Mouse (Mus musculus) liver, embryonic 11.5 days (tissue): ENCODE measurements around the gene Yars2. TPM values are rescaled to one million over a fixed set of nuclear protein-coding genes. Genes with fewer than 3 reads are reported as not detected.

Experiments
- ATAC-seq: fragments of 200-750 bp; cut with Nextera tagmentation; replicated peaks from 2 replicates; pipeline ENCODE4 v1.8.0; 2017; ENCODE audit warnings: moderate number of reproducible peaks, mild to moderate bottlenecking, moderate TSS enrichment, moderate library complexity; ENCODE audit not compliant: low FRiP score
- DNase-seq: peaks from one replicate; pipeline ENCODE4 v3.0.0-alpha.2; 2017; ENCODE audit warnings: low spot score
- H3K27ac ChIP-seq: fragments of 300-500 bp; sonication (generic); 2 replicates; pipeline ENCODE4 v1.5.1; 2014; ENCODE audit warnings: mild to moderate bottlenecking, low read depth, low read length, control low read depth
- H3K27me3 ChIP-seq: fragments of 300-500 bp; sonication (generic); replicated peaks from 2 replicates; pipeline ENCODE4 v1.6.1; 2014; ENCODE audit warnings: low read length, mixed read lengths; ENCODE audit not compliant: control insufficient read depth, insufficient read depth
- H3K36me3 ChIP-seq: fragments of 300-500 bp; sonication (generic); 2 replicates; pipeline ENCODE4 v1.6.1; 2014; ENCODE audit warnings: mild to moderate bottlenecking, low read length, moderate library complexity, mixed read lengths; ENCODE audit not compliant: control insufficient read depth, insufficient read depth
- H3K4me1 ChIP-seq: fragments of 300-500 bp; sonication (generic); replicated peaks from 2 replicates; pipeline ENCODE4 v1.6.1; 2014; ENCODE audit warnings: low read length, mixed read lengths; ENCODE audit not compliant: control insufficient read depth, insufficient read depth
- H3K4me2 ChIP-seq: fragments of 300-500 bp; sonication (generic); 2 replicates; pipeline ENCODE4 v1.6.1; 2014; ENCODE audit warnings: mild to moderate bottlenecking, control low read depth, moderate library complexity
- H3K4me3 ChIP-seq: fragments of 300-500 bp; sonication (generic); 2 replicates; pipeline ENCODE4 v1.5.1; 2014; ENCODE audit warnings: low read depth, low read length, control low read depth
- H3K9ac ChIP-seq: fragments of 300-500 bp; sonication (generic); 2 replicates; pipeline ENCODE4 v1.6.1; 2014; ENCODE audit warnings: low read depth, low read length, control low read depth
- H3K9me3 ChIP-seq: fragments of 300-500 bp; sonication (generic); 2 replicates; pipeline ENCODE4 v1.6.1; 2016; ENCODE audit warnings: low read length, inconsistent platforms, mixed read lengths; ENCODE audit not compliant: control insufficient read depth
- WGBS: fragments of 180-500 bp; shearing (Covaris S2); extraction: QIAGEN DNeasy Blood & Tissue Kit; methylation state at CpG from one replicate; pipeline ENCODE4 v1.1.7; 2014; 5-methylcytosine and 5-hydroxymethylcytosine counted together
- polyA plus RNA-seq: library from polyadenylated mRNA; unstranded; fragments of >200 nt; fragmentation: Nextera tagmentation; extraction: Ambion mirVana; gene quantifications from 2 replicates; pipeline ENCODE4 v1.2.1, GENCODE M21; 2014

The Yars2 gene
- polyA plus RNA-seq = 62.9 and 67.1 TPM in 2 replicates

DNA sequence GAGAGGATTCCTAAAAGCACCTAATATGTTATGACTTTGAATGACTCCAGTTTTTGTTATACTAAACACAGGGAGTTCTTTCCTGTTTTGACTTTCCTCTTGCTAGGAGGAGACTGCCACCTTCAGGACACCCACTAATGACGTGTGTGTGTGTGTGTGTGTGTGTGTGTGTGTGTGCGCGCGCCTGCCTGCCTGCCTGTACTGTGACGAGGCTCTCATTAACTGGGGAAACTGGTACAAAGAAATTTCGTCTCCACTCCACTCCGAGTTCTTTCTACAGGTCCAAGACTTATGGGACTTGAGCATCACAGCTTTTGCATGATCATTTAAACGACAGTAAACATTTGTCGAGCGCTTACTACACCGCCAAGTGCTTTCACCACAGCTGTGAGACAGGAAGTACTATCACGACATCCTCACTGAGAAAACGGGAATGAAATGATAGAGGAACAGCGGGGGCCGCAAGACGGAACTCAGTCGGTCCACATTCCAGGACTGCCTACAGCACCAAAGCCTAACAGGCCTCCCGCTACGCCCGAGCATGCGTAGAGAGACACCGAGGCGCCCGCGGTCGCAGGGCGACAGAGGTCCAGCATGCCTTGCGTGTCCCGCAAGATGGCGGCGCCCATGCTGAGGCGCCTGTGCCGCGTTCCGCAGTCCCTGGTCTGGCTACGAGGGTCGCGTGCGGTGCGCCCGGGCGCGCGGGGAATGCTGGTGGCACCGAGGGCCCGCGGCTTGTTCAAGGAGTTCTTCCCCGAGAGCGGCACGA lies at the start of gene Yars2:
Yars2 (plus strand) TSS at position 597 of the 769 bp plus-strand sequence.
- Histone ChIP-seq H3K4me2 (peak within 1 kb of the TSS; percentile 82), H3K4me1 (peaks cover 6% of the 10 kb centered on the region; the same call in 1 of the 2 replicates), H3K36me3 (peaks cover 7% of the 10 kb centered on the region; the same call in 1 of the 2 replicates), H3K4me3 (peak within 1 kb of the TSS; percentile 89), H3K27me3 (no peaks in the 10 kb centered on the region), H3K9ac (peak within 1 kb of the TSS; percentile 96), H3K27ac (peak within 1 kb of the TSS; percentile 90), H3K9me3 (no peaks in the 10 kb centered on the region)
- ATAC-seq (peak; percentile 98), DNase-seq (peak; percentile 84)
- WGBS = under 1% methylated on average over 50 of the region's 50 CpGs

DNA sequence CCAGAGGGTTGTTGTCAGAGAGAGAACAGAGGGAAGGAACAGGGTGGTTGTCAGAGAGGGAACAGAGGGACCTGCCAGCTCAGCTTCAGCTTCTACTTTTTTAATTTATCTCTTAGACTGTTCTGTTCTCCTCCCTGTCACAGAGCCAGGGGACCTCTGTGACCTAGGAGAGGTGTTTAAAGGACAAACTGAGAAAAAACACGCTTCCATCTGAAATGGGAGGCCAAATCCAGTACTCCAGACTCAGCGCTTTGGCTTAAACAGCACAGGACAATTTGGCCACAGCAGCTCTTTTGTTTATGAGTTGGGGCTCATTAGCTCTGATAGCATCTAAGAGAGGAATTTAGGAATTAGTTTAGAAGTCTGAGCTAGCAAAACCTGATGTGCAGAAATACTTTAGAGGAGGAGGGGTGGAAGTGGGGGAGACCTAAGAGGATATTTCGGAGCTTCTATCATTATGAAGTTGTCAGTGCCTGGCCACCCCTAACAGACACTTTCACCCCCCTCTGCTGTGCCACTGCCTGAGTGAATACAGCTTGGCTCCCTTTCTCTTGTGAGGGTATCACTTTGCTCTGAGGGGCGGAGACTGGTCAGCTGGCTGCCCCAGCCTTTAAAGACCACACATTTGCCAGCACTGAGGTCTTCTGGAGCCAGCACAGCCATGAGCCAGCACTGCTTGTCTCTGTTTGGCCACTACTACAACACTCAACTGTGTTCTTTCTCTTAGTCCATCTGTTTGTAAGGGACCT lies 49.3 kb upstream of the Yars2 start:
- Histone ChIP-seq H3K4me2 (no peak overlapping the region), H3K9me3 (no peaks in the 10 kb centered on the region), H3K4me1 (no peaks in the 10 kb centered on the region), H3K27ac (no peak overlapping the region), H3K4me3 (no peak overlapping the region), H3K9ac (no peak overlapping the region), H3K36me3 (no peaks in the 10 kb centered on the region), H3K27me3 (no peaks in the 10 kb centered on the region)
- DNase-seq (peak; percentile 32), ATAC-seq (no peak)
- WGBS = 54% methylated on average over 4 of the region's 4 CpGs

DNA sequence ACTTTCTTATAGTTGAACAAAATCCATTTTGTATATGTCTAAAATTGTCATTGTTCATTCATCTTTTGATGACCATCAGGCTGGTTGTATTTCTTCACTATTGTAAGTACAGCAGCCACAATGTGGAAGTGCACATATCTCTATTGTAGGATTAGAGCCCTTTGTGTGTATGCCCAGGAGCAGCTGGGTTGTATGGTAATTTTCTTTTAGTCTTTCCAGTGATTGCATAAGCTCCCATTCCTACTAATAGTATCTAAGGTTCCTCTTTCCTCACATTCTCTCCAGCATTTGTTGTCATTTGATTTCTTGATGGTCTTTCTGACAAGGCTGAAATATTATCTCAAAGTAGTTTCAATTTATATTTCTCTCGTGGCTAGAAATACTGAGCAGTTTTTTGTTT lies 47.5 kb upstream of the Yars2 start:
- DNase-seq (no peak), ATAC-seq (no peak)
- Histone ChIP-seq H3K27me3 (no peaks in the 10 kb centered on the region), H3K9me3 (no peaks in the 10 kb centered on the region), H3K9ac (no peak overlapping the region), H3K4me1 (no peaks in the 10 kb centered on the region), H3K36me3 (no peaks in the 10 kb centered on the region), H3K4me3 (no peak overlapping the region), H3K4me2 (no peak overlapping the region), H3K27ac (no peak overlapping the region)
- 65% methylated on average over 1 of the region's 1 CpGs for WGBS

DNA sequence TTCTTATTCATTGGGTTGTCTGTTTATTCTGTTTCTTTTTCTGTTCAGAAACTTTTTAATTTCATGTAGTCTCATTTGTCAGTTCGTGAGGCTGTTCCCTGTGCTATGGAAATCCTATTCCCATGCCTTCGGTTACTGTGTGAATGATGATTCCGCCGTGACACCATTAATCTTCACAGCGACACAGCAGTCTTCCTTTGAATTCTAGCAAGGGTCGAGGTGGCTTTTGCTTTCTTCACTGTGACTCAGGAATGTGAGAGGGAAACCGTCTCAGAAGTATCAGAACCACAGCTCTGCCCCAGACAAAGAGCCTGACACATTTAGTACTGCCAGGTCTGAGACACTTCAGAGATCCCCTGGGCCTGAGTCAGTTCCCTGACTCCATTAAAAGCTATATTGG lies 46.9 kb upstream of the Yars2 start:
- no peak overlapping the region for H3K4me2 ChIP-seq
- H3K4me3 ChIP-seq = no peak overlapping the region
- H3K9me3 ChIP-seq = no peaks in the 10 kb centered on the region
- WGBS = 64% methylated on average over 7 of the region's 7 CpGs
- ATAC-seq (no peak), DNase-seq (no peak)
- H3K36me3 ChIP-seq = no peaks in the 10 kb centered on the region
- H3K4me1 ChIP-seq = no peaks in the 10 kb centered on the region
- H3K9ac ChIP-seq = no peak overlapping the region
- no peaks in the 10 kb centered on the region for H3K27me3 ChIP-seq
- no peak overlapping the region for H3K27ac ChIP-seq

DNA sequence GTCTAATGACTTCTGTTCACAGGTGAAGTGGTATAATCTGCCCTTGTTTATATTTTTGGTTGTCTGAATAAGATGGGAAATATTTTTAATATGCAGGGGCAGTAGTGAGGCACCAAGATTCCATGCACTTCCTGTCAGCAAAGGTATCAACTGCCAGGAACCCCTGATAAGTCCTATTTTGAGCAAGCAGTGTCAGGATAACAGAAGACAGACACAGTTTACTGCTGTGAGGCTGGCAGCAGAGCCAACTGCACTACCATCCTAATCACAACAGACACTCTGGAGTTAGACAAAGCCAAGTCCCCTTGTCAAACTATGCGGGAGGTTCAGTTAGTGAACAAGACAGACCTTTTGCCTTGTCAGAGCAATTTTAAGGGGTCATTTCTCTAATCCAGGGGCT lies 46.1 kb upstream of the Yars2 start:
- no peak overlapping the region for H3K27ac ChIP-seq
- no peaks in the 10 kb centered on the region for H3K36me3 ChIP-seq
- H3K9me3 ChIP-seq = no peaks in the 10 kb centered on the region
- H3K4me2 ChIP-seq = no peak overlapping the region
- no peak overlapping the region for H3K9ac ChIP-seq
- ATAC-seq (no peak), DNase-seq (no peak)
- 38% methylated on average over 1 of the region's 1 CpGs for WGBS
- H3K4me3 ChIP-seq = no peak overlapping the region
- no peaks in the 10 kb centered on the region for H3K27me3 ChIP-seq
- no peaks in the 10 kb centered on the region for H3K4me1 ChIP-seq

DNA sequence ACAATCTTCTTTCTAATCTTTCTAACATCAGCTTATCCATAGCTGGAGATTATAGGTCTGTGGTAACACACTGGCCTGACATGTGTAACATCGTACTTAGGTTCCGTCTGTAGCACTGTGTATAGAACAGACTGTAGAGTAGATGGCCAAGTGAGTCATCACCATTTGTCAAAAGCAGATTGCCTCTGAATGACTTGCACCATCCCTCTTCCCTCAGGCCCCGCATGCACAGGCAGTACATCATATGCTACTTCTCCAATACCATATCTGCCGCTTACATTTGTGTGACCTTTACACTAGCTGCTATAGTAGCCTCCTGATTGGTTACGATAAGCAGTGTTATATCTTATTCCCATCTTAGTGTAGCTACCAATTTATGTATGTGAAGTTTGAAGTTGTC lies 41.9 kb upstream of the Yars2 start:
- no peaks in the 10 kb centered on the region for H3K4me1 ChIP-seq
- H3K9me3 ChIP-seq = no peaks in the 10 kb centered on the region
- no peaks in the 10 kb centered on the region for H3K27me3 ChIP-seq
- H3K9ac ChIP-seq = no peak overlapping the region
- H3K4me2 ChIP-seq = no peak overlapping the region
- DNase-seq = no peak
- no peak overlapping the region for H3K4me3 ChIP-seq
- H3K27ac ChIP-seq = no peak overlapping the region
- 88% methylated on average over 5 of the region's 5 CpGs for WGBS
- no peaks in the 10 kb centered on the region for H3K36me3 ChIP-seq
- no peak for ATAC-seq

DNA sequence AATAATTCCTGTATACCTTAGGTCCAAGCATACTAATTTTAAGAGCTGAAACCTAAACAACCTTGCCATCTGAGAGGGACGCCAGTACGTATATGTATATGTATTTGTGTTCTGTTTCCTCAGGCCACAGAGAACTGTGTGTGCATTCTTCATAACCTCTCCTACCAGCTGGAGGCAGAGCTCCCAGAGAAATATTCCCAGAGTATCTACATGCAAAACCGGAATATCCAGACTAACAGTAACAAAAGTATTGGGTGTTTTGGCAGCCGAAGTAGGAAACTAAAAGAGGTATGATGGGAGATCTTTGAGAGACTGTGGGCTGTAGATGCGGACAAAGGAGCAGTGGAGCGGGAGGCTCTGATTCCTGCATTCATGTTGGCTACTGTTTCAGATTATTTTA lies 41.3 kb upstream of the Yars2 start:
- no peaks in the 10 kb centered on the region for H3K27me3 ChIP-seq
- ATAC-seq (no peak), DNase-seq (no peak)
- H3K9ac ChIP-seq = no peak overlapping the region
- no peak overlapping the region for H3K27ac ChIP-seq
- no peaks in the 10 kb centered on the region for H3K36me3 ChIP-seq
- 87% methylated on average over 6 of the region's 6 CpGs for WGBS
- H3K9me3 ChIP-seq = no peaks in the 10 kb centered on the region
- no peaks in the 10 kb centered on the region for H3K4me1 ChIP-seq
- H3K4me3 ChIP-seq = no peak overlapping the region
- no peak overlapping the region for H3K4me2 ChIP-seq

DNA sequence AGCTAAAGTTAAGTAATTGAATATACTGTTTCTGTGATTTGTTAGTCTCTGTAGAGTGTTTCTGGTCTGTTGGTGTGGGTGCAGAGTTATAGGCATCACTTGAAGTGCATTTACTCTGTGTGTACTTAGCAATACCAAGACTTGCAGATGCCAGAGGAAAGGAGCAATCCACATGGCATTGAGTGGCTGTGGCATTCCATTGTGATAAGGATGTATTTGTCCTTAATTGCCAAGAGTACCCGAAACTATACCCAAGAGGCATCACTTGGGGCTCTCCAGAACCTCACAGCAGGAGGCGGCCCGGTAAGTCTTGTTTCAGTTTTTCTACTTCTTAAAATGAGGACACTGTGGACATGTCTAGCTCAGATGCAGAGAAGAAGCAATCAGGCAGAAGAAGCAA lies 40.3 kb upstream of the Yars2 start:
- no peaks in the 10 kb centered on the region for H3K4me1 ChIP-seq
- no peaks in the 10 kb centered on the region for H3K9me3 ChIP-seq
- WGBS = 89% methylated on average over 3 of the region's 3 CpGs
- H3K36me3 ChIP-seq = no peaks in the 10 kb centered on the region
- H3K4me3 ChIP-seq = no peak overlapping the region
- DNase-seq (no peak), ATAC-seq (no peak)
- no peak overlapping the region for H3K4me2 ChIP-seq
- H3K27me3 ChIP-seq = no peaks in the 10 kb centered on the region
- H3K9ac ChIP-seq = no peak overlapping the region
- H3K27ac ChIP-seq = no peak overlapping the region

DNA sequence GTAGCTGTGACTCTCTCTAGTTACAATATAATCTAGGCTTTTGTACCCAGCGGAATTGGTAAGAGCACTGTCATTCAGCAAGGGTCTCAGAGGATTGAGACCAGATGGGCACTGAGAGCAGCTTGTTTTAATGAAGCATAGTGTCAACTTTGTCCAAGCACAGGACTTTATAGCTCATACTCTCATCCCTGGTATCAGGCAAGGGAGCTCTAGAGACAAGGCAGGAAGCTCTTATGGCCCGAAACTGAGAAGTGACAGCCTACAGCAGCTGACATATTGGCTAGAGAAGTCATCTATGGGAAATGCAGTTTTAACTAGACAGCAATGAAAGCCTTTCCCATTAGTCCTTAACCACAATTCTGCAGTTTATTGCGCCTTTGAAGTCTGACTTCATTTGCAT lies 29.8 kb upstream of the Yars2 start:
- no peak for DNase-seq
- WGBS = 76% methylated on average over 3 of the region's 3 CpGs
- H3K4me2 ChIP-seq = no peak overlapping the region
- no peaks in the 10 kb centered on the region for H3K4me1 ChIP-seq
- no peaks in the 10 kb centered on the region for H3K27me3 ChIP-seq
- H3K9ac ChIP-seq = no peak overlapping the region
- no peak for ATAC-seq
- no peak overlapping the region for H3K4me3 ChIP-seq
- no peak overlapping the region for H3K27ac ChIP-seq
- no peaks in the 10 kb centered on the region for H3K9me3 ChIP-seq
- H3K36me3 ChIP-seq = no peaks in the 10 kb centered on the region
